Mouse (Mus musculus): Measurements from ENCODE around the gene Cd79b.

The Cd79b gene

GRCm38 (mm10) chr11:106273811-106274210 lies 40.8 kb downstream of the Cd79b start:
- no peak for DNase-seq (ENCODE audit: low spot score)

- no peak for DNase-seq (ENCODE audit: low spot score)
Observed at GRCm38 (mm10) chr11:106273311-106273684, 41.3 kb downstream of the Cd79b start.

GRCm38 (mm10) chr11:106272644-106273310 lies 41.8 kb downstream of the Cd79b start, which contains the start of gene Smarcd2:
Gene Smarcd2 (minus strand): TSS chr11:106272972.
- peak; percentile 99 for DNase-seq (ENCODE audit: low spot score)

- no peak for DNase-seq (ENCODE audit: low spot score)
Observed at GRCm38 (mm10) chr11:106271794-106272643, 42.5 kb downstream of the Cd79b start.

GRCm38 (mm10) chr11:106271131-106271793 lies 43.3 kb downstream of the Cd79b start:
- no peak for DNase-seq (ENCODE audit: low spot score)

- no peak for DNase-seq (ENCODE audit: low spot score)
Observed at GRCm38 (mm10) chr11:106269060-106269431, 45.5 kb downstream of the Cd79b start.

GRCm38 (mm10) chr11:106268326-106269059 lies 46.1 kb downstream of the Cd79b start:
- DNase-seq (ENCODE audit: low spot score) = no peak

- DNase-seq (ENCODE audit: low spot score) = no peak
Observed at GRCm38 (mm10) chr11:106267871-106268270, 46.7 kb downstream of the Cd79b start.

GRCm38 (mm10) chr11:106267311-106267852 lies 47.2 kb downstream of the Cd79b start:
- no peak for DNase-seq (ENCODE audit: low spot score)

GRCm38 (mm10) chr11:106266431-106266830 lies 48.1 kb downstream of the Cd79b start:
- no peak for DNase-seq (ENCODE audit: low spot score)

GRCm38 (mm10) chr11:106265570-106265969 lies 49.0 kb downstream of the Cd79b start:
- DNase-seq (ENCODE audit: low spot score) = no peak

- DNase-seq (ENCODE audit: low spot score) = no peak
Observed at GRCm38 (mm10) chr11:106264988-106265387, 49.6 kb downstream of the Cd79b start.

GRCm38 (mm10) chr11:106263963-106264362 lies 50.6 kb downstream of the Cd79b start:
- no peak for DNase-seq (ENCODE audit: low spot score)
